Mouse (Mus musculus) stomach, adult 2 months (tissue): Measurements from ENCODE around the gene Wscd2. TPM values are rescaled to one million over a fixed set of nuclear protein-coding genes. Genes with fewer than 3 reads are reported as not detected.

ENCODE experiments used
- polyA plus RNA-seq: library from polyadenylated mRNA; depleted of rRNA; stranded (reverse); fragments of >200 nt; gene quantifications from 2 replicates; pipeline ENCODE4 v1.2.3, GENCODE M21; 2012; rRNA removed

Gene Wscd2
- polyA plus RNA-seq: 9.9 and 14.6 TPM in 2 replicates

DNA sequence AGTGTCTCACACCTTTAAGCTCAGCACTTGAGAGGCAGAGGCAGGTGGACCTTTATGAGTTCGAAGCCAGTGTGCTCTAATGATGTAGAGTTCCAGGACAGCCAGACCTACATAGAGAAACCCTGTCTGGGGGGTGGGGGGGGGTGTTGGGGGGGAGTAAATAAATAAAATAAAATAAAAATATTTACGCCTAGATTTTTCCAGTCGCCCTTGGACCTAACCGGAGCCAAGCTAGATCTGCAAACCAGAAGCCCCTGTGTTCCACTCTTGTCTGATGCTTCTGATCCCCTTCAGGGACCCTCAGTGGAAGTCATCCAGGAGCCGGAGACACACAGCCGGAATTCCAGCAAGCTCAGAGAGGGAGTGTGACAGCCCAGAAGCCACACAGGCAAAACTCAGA lies at the start of gene Wscd2:
Gene Wscd2, plus strand, starts transcription at position 301 of the 400 bp plus-strand sequence.

Other genes with a start within 250 kb of the Wscd2 start
- 3.9 and 4.5 TPM in 2 replicates for gene Sgsm1, start 179.5 kb upstream of the Wscd2 start, polyA plus RNA-seq
- gene Aym1, start 133.0 kb upstream of the Wscd2 start, polyA plus RNA-seq: not detected in 2 replicates
- gene Cmklr1, start 160.1 kb downstream of the Wscd2 start, polyA plus RNA-seq: 9.6 and 11.5 TPM in 2 replicates
- gene 1700069L16Rik, start 234.4 kb downstream of the Wscd2 start, polyA plus RNA-seq: not detected in 2 replicates
- gene Ficd, start 245.5 kb downstream of the Wscd2 start, polyA plus RNA-seq: 2.7 and 3.1 TPM in 2 replicates